Mouse (Mus musculus) neural tube, embryonic 13.5 days (tissue): ENCODE data around the gene Ulk2. TPM values are rescaled to one million over a fixed set of nuclear protein-coding genes. Genes with fewer than 3 reads are reported as not detected.
"Not testable (repeated sequence)": the region's sequence is repeated elsewhere in the genome, so short reads cannot be mapped to it uniquely, and the experiment has no call there.

ENCODE experiments used
- ATAC-seq: fragments of 200-750 bp; cut with Nextera tagmentation; 2 replicates; pipeline ENCODE4 v1.8.0; 2017; ENCODE audit warnings: low read depth, mild to moderate bottlenecking, moderate TSS enrichment, moderate library complexity
- H3K27ac ChIP-seq: fragments of 300-500 bp; sonication (generic); replicated peaks from 2 replicates; pipeline ENCODE4 v1.5.1; 2015; ENCODE audit warnings: moderate library complexity, mild to moderate bottlenecking, inconsistent platforms
- H3K27me3 ChIP-seq: fragments of 300-500 bp; sonication (generic); 2 replicates; pipeline ENCODE4 v1.6.1; 2015; ENCODE audit warnings: mild to moderate bottlenecking, inconsistent platforms
- H3K36me3 ChIP-seq: fragments of 300-500 bp; sonication (generic); 2 replicates; pipeline ENCODE4 v1.6.1; 2015; ENCODE audit warnings: mild to moderate bottlenecking, inconsistent platforms
- H3K4me1 ChIP-seq: fragments of 300-500 bp; sonication (generic); replicated peaks from 2 replicates; pipeline ENCODE4 v1.6.1; 2015; ENCODE audit warnings: inconsistent platforms
- H3K4me2 ChIP-seq: fragments of 300-500 bp; sonication (generic); 2 replicates; pipeline ENCODE4 v1.6.1; 2015; ENCODE audit warnings: inconsistent platforms, mild to moderate bottlenecking, moderate library complexity
- H3K4me3 ChIP-seq: fragments of 300-500 bp; sonication (generic); 2 replicates; pipeline ENCODE4 v1.5.1; 2015; ENCODE audit warnings: mild to moderate bottlenecking, inconsistent platforms
- H3K9ac ChIP-seq: fragments of 300-500 bp; sonication (generic); 2 replicates; pipeline ENCODE4 v1.6.1; 2015; ENCODE audit warnings: moderate library complexity, mild to moderate bottlenecking, inconsistent platforms
- H3K9me3 ChIP-seq: fragments of 300-500 bp; sonication (generic); 2 replicates; pipeline ENCODE4 v1.6.1; 2016; ENCODE audit warnings: inconsistent platforms
- WGBS: fragments of 180-500 bp; shearing (Covaris S2); methylation state at CpG from one replicate; pipeline ENCODE4 v1.1.7; 2015; 5-methylcytosine and 5-hydroxymethylcytosine counted together
- polyA plus RNA-seq: library from polyadenylated mRNA; unstranded; fragments of >200 nt; fragmentation: Nextera tagmentation; extraction: Ambion mirVana; gene quantifications from 2 replicates; pipeline ENCODE4 v1.2.1, GENCODE M21; 2015

The Ulk2 gene
- polyA plus RNA-seq, 1 experiment from 2014 or later: 33.6 TPM

DNA sequence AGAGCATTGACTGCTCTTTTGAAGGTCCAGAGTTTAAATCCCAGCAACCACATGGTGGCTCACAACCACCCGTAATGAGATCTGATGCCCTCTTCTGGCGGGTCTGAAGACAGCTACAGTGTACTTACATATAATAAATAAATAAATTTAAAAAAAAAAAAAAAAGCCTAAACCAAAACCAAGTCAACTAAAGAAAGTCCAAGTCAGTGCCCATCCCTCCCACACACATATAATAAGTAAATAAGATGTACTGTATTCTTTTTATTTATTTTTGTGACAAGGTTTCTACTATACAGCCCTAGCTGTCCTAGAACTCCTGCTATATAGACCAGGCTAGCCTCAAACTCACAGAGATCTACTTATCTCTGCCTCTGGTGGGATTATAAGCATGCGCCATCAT lies 14.2 kb downstream of the Ulk2 start:
- H3K4me1 ChIP-seq, H3K27me3 ChIP-seq, H3K9me3 ChIP-seq, H3K9ac ChIP-seq, H3K4me2 ChIP-seq, H3K4me3 ChIP-seq, ATAC-seq, H3K27ac ChIP-seq: not testable (repeated sequence)
- WGBS: 77% methylated on average over 3 of the region's 3 CpGs
- peaks cover 67% of the 10 kb centered on the region for H3K36me3 ChIP-seq

DNA sequence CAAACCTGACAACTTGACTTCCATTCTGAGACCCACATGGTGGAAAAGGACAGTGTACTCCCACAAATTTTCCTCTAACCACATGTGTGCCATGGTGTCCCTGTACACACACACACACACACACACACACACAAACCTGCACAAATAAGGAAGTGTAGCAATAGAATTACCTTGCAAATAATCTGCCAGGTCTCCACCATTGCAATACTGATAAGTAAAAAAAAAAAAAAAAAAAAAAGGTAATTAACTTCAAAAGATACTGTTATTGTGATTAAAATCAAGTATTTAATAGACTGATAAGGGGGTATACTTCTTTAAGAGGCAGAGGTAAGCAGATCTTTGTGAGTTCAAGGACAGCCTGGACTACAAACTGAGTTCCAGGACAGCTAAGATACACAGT lies 14.9 kb downstream of the Ulk2 start:
- Histone ChIP-seq H3K4me3 (no peak overlapping the region), H3K4me2 (no peak overlapping the region), H3K36me3 (peaks cover 66% of the 10 kb centered on the region), H3K4me1 (no peaks in the 10 kb centered on the region), H3K27me3 (no peaks in the 10 kb centered on the region), H3K27ac (no peak overlapping the region), H3K9ac (no peak overlapping the region), H3K9me3 (no peaks in the 10 kb centered on the region)
- ATAC-seq: no peak

GRCm38 (mm10) chr11:61839182-61839581 lies 15.7 kb downstream of the Ulk2 start:
- H3K9me3 ChIP-seq: no peaks in the 10 kb centered on the region
- H3K4me1 ChIP-seq: no peaks in the 10 kb centered on the region
- H3K27ac ChIP-seq: no peak overlapping the region
- H3K4me2 ChIP-seq: no peak overlapping the region
- WGBS: 96% methylated on average over 1 of the region's 1 CpGs
- no peak overlapping the region for H3K4me3 ChIP-seq
- no peak for ATAC-seq
- no peak overlapping the region for H3K9ac ChIP-seq
- no peaks in the 10 kb centered on the region for H3K27me3 ChIP-seq
- peaks cover 70% of the 10 kb centered on the region for H3K36me3 ChIP-seq

DNA sequence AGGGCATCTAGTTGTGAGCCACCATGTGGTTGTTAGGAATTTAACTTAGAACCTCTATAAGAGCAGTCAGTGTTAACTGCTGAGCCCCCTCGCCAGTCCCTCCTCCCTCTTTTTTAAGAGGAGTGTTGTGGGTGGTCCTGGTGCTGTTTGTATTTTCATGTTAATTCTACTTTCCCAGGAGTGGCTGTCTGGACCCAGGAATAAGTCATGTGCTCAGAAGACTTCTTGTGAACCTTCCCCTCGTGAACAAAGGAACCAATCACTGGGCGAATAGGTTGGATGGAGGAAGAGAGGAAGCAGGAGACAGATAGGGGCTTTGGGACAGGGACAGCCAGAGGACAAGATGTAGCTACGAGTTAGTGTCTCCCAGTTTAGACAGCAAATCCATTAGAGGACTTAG lies 45.1 kb downstream of the Ulk2 start:
- no peaks in the 10 kb centered on the region for H3K4me1 ChIP-seq
- no peak overlapping the region for H3K4me2 ChIP-seq
- no peak for ATAC-seq
- H3K9ac ChIP-seq: no peak overlapping the region
- WGBS: 22% methylated on average over 4 of the region's 4 CpGs
- no peaks in the 10 kb centered on the region for H3K27me3 ChIP-seq
- H3K4me3 ChIP-seq: no peak overlapping the region
- no peak overlapping the region for H3K27ac ChIP-seq
- no peaks in the 10 kb centered on the region for H3K9me3 ChIP-seq
- H3K36me3 ChIP-seq: peaks cover 87% of the 10 kb centered on the region

- Histone ChIP-seq H3K27me3 (no peaks in the 10 kb centered on the region), H3K4me2 (no peak overlapping the region), H3K9ac (no peak overlapping the region), H3K36me3 (peaks cover 80% of the 10 kb centered on the region), H3K9me3 (no peaks in the 10 kb centered on the region), H3K4me1 (no peaks in the 10 kb centered on the region), H3K27ac (no peak overlapping the region), H3K4me3 (no peak overlapping the region)
- no peak for ATAC-seq
- 94% methylated on average over 2 of the region's 2 CpGs for WGBS
These were observed 46.2 kb downstream of the Ulk2 start for GRCm38 (mm10) chr11:61808551-61809117.

- Histone ChIP-seq H3K36me3 (peaks cover 76% of the 10 kb centered on the region), H3K4me3 (no peak overlapping the region), H3K9me3 (no peaks in the 10 kb centered on the region), H3K27me3 (no peaks in the 10 kb centered on the region), H3K4me1 (no peaks in the 10 kb centered on the region), H3K9ac (no peak overlapping the region), H3K4me2 (no peak overlapping the region), H3K27ac (no peak overlapping the region)
- no peak for ATAC-seq
- 80% methylated on average over 1 of the region's 1 CpGs for WGBS
These were observed 61.4 kb downstream of the Ulk2 start for GRCm38 (mm10) chr11:61793441-61793840.

- 94% methylated on average over 1 of the region's 1 CpGs for WGBS
- H3K27ac ChIP-seq: no peak overlapping the region
- no peak overlapping the region for H3K4me3 ChIP-seq
- no peak for ATAC-seq
- H3K27me3 ChIP-seq: no peaks in the 10 kb centered on the region
- no peaks in the 10 kb centered on the region for H3K4me1 ChIP-seq
- H3K4me2 ChIP-seq: no peak overlapping the region
- no peak overlapping the region for H3K9ac ChIP-seq
- H3K36me3 ChIP-seq: peaks cover 82% of the 10 kb centered on the region
- no peaks in the 10 kb centered on the region for H3K9me3 ChIP-seq
These were observed 66.3 kb downstream of the Ulk2 start for GRCm38 (mm10) chr11:61788550-61788949.

GRCm38 (mm10) chr11:61782526-61782925 lies 72.3 kb downstream of the Ulk2 start:
- not testable (repeated sequence) for H3K27me3 ChIP-seq, H3K27ac ChIP-seq, H3K4me3 ChIP-seq, ATAC-seq, H3K4me2 ChIP-seq, H3K9me3 ChIP-seq, H3K9ac ChIP-seq, H3K4me1 ChIP-seq
- peaks cover 72% of the 10 kb centered on the region for H3K36me3 ChIP-seq
- 94% methylated on average over 3 of the region's 3 CpGs for WGBS

- ATAC-seq: no peak
- Histone ChIP-seq H3K9ac (no peak overlapping the region), H3K9me3 (no peaks in the 10 kb centered on the region), H3K36me3 (peaks cover 77% of the 10 kb centered on the region), H3K4me2 (no peak overlapping the region), H3K4me1 (no peaks in the 10 kb centered on the region), H3K27me3 (no peaks in the 10 kb centered on the region), H3K4me3 (no peak overlapping the region), H3K27ac (no peak overlapping the region)
- WGBS: 83% methylated on average over 4 of the region's 4 CpGs
These were observed 80.2 kb downstream of the Ulk2 start for GRCm38 (mm10) chr11:61774551-61775149.

- peak; percentile 95 for ATAC-seq
- Histone ChIP-seq H3K36me3 (no peaks in the 10 kb centered on the region), H3K4me3 (peak within 1 kb of the TSS; percentile 60), H3K9ac (peak within 1 kb of the TSS; percentile 80), H3K9me3 (no peaks in the 10 kb centered on the region; the same call in 1 of the 2 replicates), H3K27ac (peak within 1 kb of the TSS; percentile 92), H3K4me2 (peak within 1 kb of the TSS; percentile 67), H3K4me1 (peaks cover 21% of the 10 kb centered on the region), H3K27me3 (no peaks in the 10 kb centered on the region)
- WGBS: under 1% methylated on average over 51 of the region's 51 CpGs
These were observed 93.1 kb downstream of the Ulk2 start, which contains the start of gene Prpsap2 for GRCm38 (mm10) chr11:61761584-61762407. Gene Prpsap2, minus strand, starts transcription at chr11:61762088.

DNA sequence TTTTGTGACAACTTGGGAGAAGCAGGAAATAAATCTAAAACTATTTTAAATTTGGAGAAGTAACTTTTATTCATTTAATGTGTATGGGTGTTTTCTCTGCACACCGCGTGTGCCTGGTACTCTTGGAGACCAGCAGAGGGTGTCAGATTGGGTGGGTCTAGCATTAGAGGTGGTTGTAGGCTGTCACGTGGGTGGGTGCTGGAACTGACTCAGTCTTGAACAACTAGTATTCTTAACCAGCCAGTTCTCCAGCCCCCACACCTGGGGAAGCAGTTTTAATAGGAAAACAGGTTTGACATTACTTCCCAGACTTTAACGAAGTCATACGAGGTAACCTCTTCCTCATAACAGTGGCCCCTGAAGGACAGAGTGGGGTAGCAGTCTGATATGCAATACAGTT lies 94.4 kb downstream of the Ulk2 start:
- WGBS: 66% methylated on average over 5 of the region's 5 CpGs
- no peak for ATAC-seq
- Histone ChIP-seq H3K4me2 (peak overlapping the region; percentile 67), H3K36me3 (peaks cover 8% of the 10 kb centered on the region), H3K9me3 (no peaks in the 10 kb centered on the region; the same call in 1 of the 2 replicates), H3K4me1 (peaks cover 21% of the 10 kb centered on the region), H3K27ac (no peak overlapping the region), H3K9ac (peak overlapping the region; percentile 80; the same call in 1 of the 2 replicates), H3K27me3 (no peaks in the 10 kb centered on the region), H3K4me3 (peak overlapping the region; percentile 60)

- Histone ChIP-seq H3K9me3 (no peaks in the 10 kb centered on the region; the same call in 1 of the 2 replicates), H3K9ac (no peak overlapping the region), H3K4me1 (peaks cover 21% of the 10 kb centered on the region), H3K27ac (no peak overlapping the region), H3K4me3 (no peak overlapping the region), H3K36me3 (peaks cover 39% of the 10 kb centered on the region), H3K4me2 (no peak overlapping the region), H3K27me3 (no peaks in the 10 kb centered on the region)
- 89% methylated on average over 2 of the region's 2 CpGs for WGBS
- ATAC-seq: no peak
These were observed 97.7 kb downstream of the Ulk2 start for GRCm38 (mm10) chr11:61757151-61757550.
